8 mouse cellular contexts compared by ENCODE assay signal in the genomic region with DNA sequence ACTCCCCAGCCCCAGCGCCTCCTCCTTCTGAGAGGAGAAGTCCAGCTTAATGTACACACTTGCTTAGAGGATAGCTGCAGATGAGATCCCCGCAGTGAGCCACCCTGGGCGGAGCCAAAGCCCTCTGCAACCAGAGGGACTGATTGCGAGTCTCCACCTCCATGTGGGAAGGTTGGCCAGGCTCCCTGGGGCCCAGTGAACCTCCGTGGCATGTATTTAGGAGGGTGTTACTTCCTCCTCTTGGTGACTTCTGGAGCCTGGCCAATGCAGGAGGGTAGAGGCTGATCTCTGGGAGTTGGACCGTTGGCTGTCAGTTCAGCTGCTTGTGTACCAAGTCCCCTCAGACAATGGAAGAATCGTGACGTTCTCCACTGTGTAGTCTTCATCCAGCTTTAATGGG.
A peak's percentile ranks its signal among the peaks of the same experiment; 100 is the strongest.
DNase-seq lines count a peak whose midpoint lies in the region; ATAC-seq lines count a peak whose summit lies in the region.

No protein-coding gene starts in this region.

- no peak overlapping the region for H3K4me3 ChIP-seq in heart, embryonic 11.5 days (ENCODE audit: low read depth, low read length)
- no peak overlapping the region for H3K4me3 ChIP-seq in kidney, embryonic 14.5 days (ENCODE audit: low read length)

- intact Hi-C loops in heart, postnatal 10 days (cut with DNase I) = no loop called here

- no peak for ATAC-seq in heart, embryonic 11.5 days (replicated peaks; ENCODE audit: insufficient number of reproducible peaks, low FRiP score, low TSS enrichment)
- ATAC-seq in kidney, embryonic 14.5 days (ENCODE audit: low FRiP score, low TSS enrichment) = no peak

- no peaks in the 10 kb centered on the region for H3K27me3 ChIP-seq in heart, embryonic 11.5 days (ENCODE audit: control insufficient read depth, insufficient read depth, low read length)
- H3K27me3 ChIP-seq in kidney, embryonic 14.5 days (ENCODE audit: control insufficient read depth, insufficient read depth, low read length) = no peaks in the 10 kb centered on the region

- H3K27ac ChIP-seq in heart, embryonic 11.5 days (ENCODE audit: low read depth, low read length) = no peak overlapping the region
- H3K27ac ChIP-seq in kidney, embryonic 14.5 days (ENCODE audit: low read depth, low read length) = peak overlapping the region; percentile 19; the same call in 1 of the 2 replicates

- H3K4me1 ChIP-seq in heart, embryonic 11.5 days (ENCODE audit: control insufficient read depth, insufficient read depth, low read length) = peaks cover 76% of the 10 kb centered on the region
- H3K4me1 ChIP-seq in kidney, embryonic 14.5 days (ENCODE audit: control insufficient read depth, insufficient read depth, low read length) = peaks cover 33% of the 10 kb centered on the region

- WGBS in heart, embryonic 11.5 days (ENCODE audit: insufficient replicate concordance) = 36% methylated on average over 8 of the region's 8 CpGs
- 59% methylated on average over 8 of the region's 8 CpGs for WGBS in kidney, embryonic 14.5 days

- no peaks in the 10 kb centered on the region for H3K36me3 ChIP-seq in heart, embryonic 11.5 days (ENCODE audit: control insufficient read depth, insufficient read depth, low read length)
- H3K36me3 ChIP-seq in kidney, embryonic 14.5 days (ENCODE audit: control insufficient read depth, insufficient read depth, low read length) = 0 out of 2 replicates have a peak, but pooled peaks cover 2% of the 10 kb centered on the region

- H3K9me3 ChIP-seq in heart, embryonic 11.5 days (replicated peaks; ENCODE audit: control insufficient read depth, low read length) = no peaks in the 10 kb centered on the region
- H3K9me3 ChIP-seq in kidney, embryonic 14.5 days (ENCODE audit: control insufficient read depth, low read length) = no peaks in the 10 kb centered on the region

- DNase-seq in heart, postnatal 10 days = no peak
- DNase-seq in adrenal gland, postnatal 36 days = peak; percentile 43 to 71
- peak; percentile 80 to 86 for DNase-seq in lung, postnatal 4 days
- no peak for DNase-seq in layer of hippocampus, adult 9-11 months
- no peak for DNase-seq in ovary, postnatal 10 days (ENCODE audit: low spot score)
- DNase-seq in cerebellum, postnatal 25 days = no peak

- H3K4me2 ChIP-seq in heart, embryonic 11.5 days = peak overlapping the region; percentile 31; the same call in 1 of the 2 replicates
- H3K4me2 ChIP-seq in kidney, embryonic 14.5 days (replicated peaks; ENCODE audit: low read depth, low read length) = no peak overlapping the region

- H3K9ac ChIP-seq in heart, embryonic 11.5 days (ENCODE audit: low read depth, low read length) = no peak overlapping the region
- H3K9ac ChIP-seq in kidney, embryonic 14.5 days (ENCODE audit: low read depth, low read length) = no peak overlapping the region

Comparison
In these comparisons a context has a peak if more than half of its experiments do, and no peak if none do; other contexts are left out.
1. DNase-seq: peak in adrenal gland, postnatal 36 days (2 of 2) and lung, postnatal 4 days (2 of 2); none in heart, postnatal 10 days (0 of 2), layer of hippocampus, adult 9-11 months (single experiment), ovary, postnatal 10 days (single experiment) and cerebellum, postnatal 25 days (0 of 2).